Mouse (Mus musculus) MEL (cell line): ENCODE results near the gene Abcc4. TPM values are rescaled to one million over a fixed set of nuclear protein-coding genes. Genes with fewer than 3 reads are reported as not detected.

Source experiments
- DNase-seq: peaks from one replicate; pipeline ENCODE4 v3.0.0; 2011; ENCODE audit warnings: low read depth, low spot score
- H3K27ac ChIP-seq: 2 replicates; pipeline ENCODE4 v1.5.1; 2012; ENCODE audit warnings: low read depth, mild to moderate bottlenecking, control low read depth, low read length, moderate library complexity; ENCODE audit not compliant: control insufficient read depth
- H3K27me3 ChIP-seq, 2 experiments: fragments of 150-350 bp in 1 of 2; sonication (generic) in 1 of 2; 2 replicates each; pipeline ENCODE4 v1.6.1; 2012; ENCODE audit warnings: low read length in 2 of 2, mild to moderate bottlenecking in 2 of 2, improper control_type of control experiment in 1 of 2, moderate library complexity in 1 of 2; ENCODE audit not compliant: insufficient read depth in 2 of 2, control insufficient read depth in 1 of 2
- H3K36me3 ChIP-seq, 2 experiments: 2 replicates each; pipeline ENCODE4 v1.6.1; 2012 to 2014; ENCODE audit warnings: low read length in 2 of 2, improper control_type of control experiment in 1 of 2, inconsistent platforms in 1 of 2, mild to moderate bottlenecking in 1 of 2; ENCODE audit not compliant: insufficient read depth in 2 of 2, control insufficient read depth in 1 of 2
- H3K4me1 ChIP-seq, 2 experiments: fragments of 150-350 bp in 1 of 2; sonication (generic) in 1 of 2; 2 replicates each; pipeline ENCODE4 v1.6.1; 2012; ENCODE audit warnings: low read length in 2 of 2, improper control_type of control experiment in 1 of 2, mild to moderate bottlenecking in 1 of 2; ENCODE audit not compliant: insufficient read depth in 2 of 2, control insufficient read depth in 1 of 2
- H3K4me3 ChIP-seq, 2 experiments: fragments of 150-350 bp in 1 of 2; sonication (generic) in 1 of 2; 2 replicates each; pipeline ENCODE4 v1.5.1; 2012; ENCODE audit warnings: low read depth in 2 of 2, low read length in 2 of 2, mild to moderate bottlenecking in 2 of 2, moderate library complexity in 2 of 2, control low read depth in 1 of 2, improper control_type of control experiment in 1 of 2; ENCODE audit not compliant: control insufficient read depth in 1 of 2, insufficient read depth in 1 of 2
- H3K79me2 ChIP-seq: 2 replicates; pipeline ENCODE4 v1.6.1; 2012; ENCODE audit warnings: mild to moderate bottlenecking, low read length, moderate library complexity; ENCODE audit not compliant: control insufficient read depth, poor library complexity, insufficient read depth
- H3K9ac ChIP-seq: 2 replicates; pipeline ENCODE4 v1.6.1; 2012; ENCODE audit warnings: low read depth, mild to moderate bottlenecking, control low read depth, low read length, moderate library complexity; ENCODE audit not compliant: control insufficient read depth, poor library complexity, severe bottlenecking
- H3K9me3 ChIP-seq: fragments of 150-350 bp; sonication (generic); replicated peaks from 2 replicates; pipeline ENCODE4 v1.6.1; 2012; ENCODE audit warnings: mild to moderate bottlenecking, low read length, improper control_type of control experiment, moderate library complexity; ENCODE audit not compliant: insufficient read depth
- BHLHE40 ChIP-seq: IDR thresholded peaks from 2 replicates; pipeline ENCODE4 v1.6.1; 2012; ENCODE audit warnings: low read depth, mild to moderate bottlenecking, inconsistent platforms, low read length, improper control_type of control experiment, borderline replicate concordance
- CHD1 ChIP-seq: IDR thresholded peaks from 2 replicates; pipeline ENCODE4 v1.6.1; 2012; ENCODE audit warnings: low read depth, mild to moderate bottlenecking, inconsistent platforms, low read length, improper control_type of control experiment
- CTCF ChIP-seq, 3 experiments: IDR thresholded peaks in 2 of 3; conservative IDR thresholded peaks in 1 of 3; 2 replicates each; pipeline ENCODE4 v1.5.1; 2011 to 2012; ENCODE audit warnings: low read length in 3 of 3, low read depth in 2 of 3, mild to moderate bottlenecking in 2 of 3, improper control_type of control experiment in 1 of 3, inconsistent platforms in 1 of 3, mixed read lengths in 1 of 3, moderate library complexity in 1 of 3; ENCODE audit not compliant: control insufficient read depth in 1 of 3, insufficient read depth in 1 of 3, poor library complexity in 1 of 3, severe bottlenecking in 1 of 3
- ELF1 ChIP-seq: IDR thresholded peaks from 2 replicates; pipeline ENCODE4 v1.6.1; 2014; ENCODE audit warnings: low read depth, mild to moderate bottlenecking, inconsistent platforms, low read length, improper control_type of control experiment, moderate library complexity
- EP300 ChIP-seq, 2 experiments: IDR thresholded peaks; 2 replicates each; pipeline ENCODE4 v1.6.1; 2011; ENCODE audit warnings: improper control_type of control experiment in 2 of 2, low read length in 2 of 2, low read depth in 1 of 2, mild to moderate bottlenecking in 1 of 2
- GABPA ChIP-seq: IDR thresholded peaks from 2 replicates; pipeline ENCODE4 v1.6.1; 2012; ENCODE audit warnings: low read depth, mild to moderate bottlenecking, inconsistent platforms, low read length, improper control_type of control experiment, moderate library complexity
- HCFC1 ChIP-seq: IDR thresholded peaks from 2 replicates; pipeline ENCODE4 v1.6.1; 2012; ENCODE audit warnings: low read depth, mild to moderate bottlenecking, inconsistent platforms, low read length, improper control_type of control experiment, moderate library complexity
- KAT2A ChIP-seq: conservative IDR thresholded peaks from 2 replicates; pipeline ENCODE4 v1.6.1; 2012; ENCODE audit warnings: low read depth, low read length, improper control_type of control experiment, inconsistent platforms
- MAFK ChIP-seq: IDR thresholded peaks from 2 replicates; pipeline ENCODE4 v1.6.1; 2011; ENCODE audit warnings: low read depth, mild to moderate bottlenecking, low read length, improper control_type of control experiment, borderline replicate concordance
- MAX ChIP-seq: IDR thresholded peaks from 2 replicates; pipeline ENCODE4 v1.6.1; 2011; ENCODE audit warnings: low read length, improper control_type of control experiment
- MAZ ChIP-seq: IDR thresholded peaks from 2 replicates; pipeline ENCODE4 v1.6.1; 2012; ENCODE audit warnings: low read depth, mild to moderate bottlenecking, inconsistent platforms, low read length, improper control_type of control experiment
- MEF2A ChIP-seq: IDR thresholded peaks from 2 replicates; pipeline ENCODE4 v1.6.1; 2014; ENCODE audit warnings: low read depth, mild to moderate bottlenecking, inconsistent platforms, low read length, improper control_type of control experiment; ENCODE audit not compliant: poor library complexity, insufficient replicate concordance, severe bottlenecking; ENCODE audit errors: extremely low read depth
- MYB ChIP-seq: IDR thresholded peaks from 2 replicates; pipeline ENCODE4 v1.6.1; 2011; ENCODE audit warnings: mild to moderate bottlenecking, low read depth, low read length, improper control_type of control experiment
- MYC ChIP-seq: IDR thresholded peaks from 2 replicates; pipeline ENCODE4 v1.6.1; 2011; ENCODE audit warnings: low read depth, mild to moderate bottlenecking, low read length, improper control_type of control experiment, moderate library complexity
- NELFE ChIP-seq: IDR thresholded peaks from 2 replicates; pipeline ENCODE4 v1.6.1; 2011; ENCODE audit warnings: low read depth, low read length, improper control_type of control experiment
- NRF1 ChIP-seq: IDR thresholded peaks from 2 replicates; pipeline ENCODE4 v1.6.1; 2014; ENCODE audit warnings: low read depth, mild to moderate bottlenecking, inconsistent platforms, low read length, improper control_type of control experiment, moderate library complexity; ENCODE audit not compliant: poor library complexity, insufficient read depth, severe bottlenecking
- POLR2AphosphoS2 ChIP-seq: IDR thresholded peaks from 2 replicates; pipeline ENCODE4 v1.6.1; 2011; ENCODE audit warnings: low read length, improper control_type of control experiment
- POLR2AphosphoS5 ChIP-seq: IDR thresholded peaks from 2 replicates; pipeline ENCODE4 v1.6.1; 2012; ENCODE audit warnings: low read depth, borderline replicate concordance, mild to moderate bottlenecking, inconsistent platforms, low read length, moderate library complexity, mixed read lengths
- RCOR1 ChIP-seq: IDR thresholded peaks from 2 replicates; pipeline ENCODE4 v1.6.1; 2012; ENCODE audit warnings: low read depth, mild to moderate bottlenecking, inconsistent platforms, low read length, improper control_type of control experiment
- SIN3A ChIP-seq: IDR thresholded peaks from 2 replicates; pipeline ENCODE4 v1.6.1; 2012; ENCODE audit warnings: low read length, improper control_type of control experiment, inconsistent platforms
- SMC3 ChIP-seq: IDR thresholded peaks from 2 replicates; pipeline ENCODE4 v1.6.1; 2011; ENCODE audit warnings: low read depth, low read length, improper control_type of control experiment
- UBTF ChIP-seq: IDR thresholded peaks from 2 replicates; pipeline ENCODE4 v1.6.1; 2012; ENCODE audit warnings: low read depth, mild to moderate bottlenecking, inconsistent platforms, low read length, improper control_type of control experiment, moderate library complexity, borderline replicate concordance; ENCODE audit not compliant: insufficient read depth
- USF1 ChIP-seq: IDR thresholded peaks from 2 replicates; pipeline ENCODE4 v1.6.1; 2014; ENCODE audit warnings: low read depth, mild to moderate bottlenecking, inconsistent platforms, low read length, improper control_type of control experiment, moderate library complexity
- ZC3H11A ChIP-seq: IDR thresholded peaks from 2 replicates; pipeline ENCODE4 v1.6.1; 2012; ENCODE audit warnings: low read depth, mild to moderate bottlenecking, inconsistent platforms, low read length, improper control_type of control experiment
- ZMIZ1 ChIP-seq: IDR thresholded peaks from 2 replicates; pipeline ENCODE4 v1.6.1; 2012; ENCODE audit warnings: low read depth, mild to moderate bottlenecking, inconsistent platforms, low read length, improper control_type of control experiment, moderate library complexity
- ZNF384 ChIP-seq: IDR thresholded peaks from 2 replicates; pipeline ENCODE4 v1.6.1; 2012; ENCODE audit warnings: low read depth, mild to moderate bottlenecking, inconsistent platforms, low read length, improper control_type of control experiment
- polyA plus RNA-seq, 2 experiments: library from polyadenylated mRNA; stranded (reverse) in 1 of 2; unstranded in 1 of 2; fragments of >175 nt in 1 of 2; fragments of >200 nt in 1 of 2; gene quantifications; 2 replicates each; pipeline versions ENCODE4 v1.2.1 to v1.2.4; 2012; ENCODE audit warnings: low replicate concordance in 2 of 2, low read depth in 1 of 2; ENCODE audit not compliant: insufficient read length in 2 of 2, insufficient read depth in 1 of 2, missing spikeins in 1 of 2
- total RNA-seq: library from RNA; depleted of rRNA; stranded (reverse); fragments of 300-350 nt; gene quantifications from 2 replicates; pipeline ENCODE4 v1.2.3, GENCODE M21; 2012

Abcc4 gene
- total and polyA plus RNA-seq, 3 experiments = 7.1 to 8.4 TPM; not detected in 1

GRCm38 (mm10) chr14:118608317-118608716 is 97.7 kb downstream of the Abcc4 start:
- Histone ChIP-seq H3K9me3 (no peaks in the 10 kb centered on the region), H3K4me3 (no peak overlapping the region), H3K27me3 (no peaks in the 10 kb centered on the region), H3K36me3 (no peaks in the 10 kb centered on the region), H3K27ac (no peak overlapping the region), H3K9ac (no peak overlapping the region), H3K79me2 (no peaks in the 10 kb centered on the region), H3K4me1 (no peaks in the 10 kb centered on the region)
- no peak for TF ChIP-seq MYC
- no peak for TF ChIP-seq MAZ
- TF ChIP-seq POLR2AphosphoS5 = no peak
- no peak for TF ChIP-seq NRF1
- TF ChIP-seq MAFK = no peak
- no peak for TF ChIP-seq ZC3H11A
- no peak for TF ChIP-seq ELF1
- TF ChIP-seq GABPA = no peak
- no peak for TF ChIP-seq SIN3A
- TF ChIP-seq POLR2AphosphoS2 = no peak
- no peak for TF ChIP-seq ZMIZ1
- no peak for DNase-seq

GRCm38 (mm10) chr14:118606476-118606875 is 99.5 kb downstream of the Abcc4 start:
- no peak overlapping the region for H3K4me3 ChIP-seq
- no peaks in the 10 kb centered on the region for H3K36me3 ChIP-seq
- no peaks in the 10 kb centered on the region for H3K79me2 ChIP-seq
- no peak overlapping the region for H3K27ac ChIP-seq
- no peak for TF ChIP-seq KAT2A
- no peak for TF ChIP-seq CHD1
- TF ChIP-seq SMC3 = no peak
- no peak for TF ChIP-seq UBTF
- TF ChIP-seq CTCF (IDR thresholded peaks at IDR 0.05 in 2 of 3, conservative IDR thresholded peaks at IDR 0.05 in 1 of 3; ENCODE audit: control insufficient read depth in 1 of 3, insufficient read depth in 1 of 3, low read depth in 2 of 3, low read length in 3 of 3, poor library complexity in 1 of 3, severe bottlenecking in 1 of 3) = no peak
- no peak for TF ChIP-seq BHLHE40
- TF ChIP-seq GABPA = no peak
- TF ChIP-seq RCOR1 = no peak
- TF ChIP-seq MYB = no peak
- TF ChIP-seq MAX = no peak
- TF ChIP-seq ZNF384 = no peak
- no peak for TF ChIP-seq USF1
- no peak for TF ChIP-seq MEF2A
- no peak for TF ChIP-seq HCFC1
- TF ChIP-seq NELFE = no peak
- TF ChIP-seq MYC = no peak
- no peak for TF ChIP-seq EP300 (IDR thresholded peaks at IDR 0.05; ENCODE audit: low read depth in 1 of 2, low read length in 2 of 2)
- no peaks in the 10 kb centered on the region for H3K4me1 ChIP-seq
- DNase-seq = no peak
- no peaks in the 10 kb centered on the region for H3K9me3 ChIP-seq
- no peaks in the 10 kb centered on the region for H3K27me3 ChIP-seq
- H3K9ac ChIP-seq = no peak overlapping the region
